Mouse (Mus musculus): ENCODE measurements around the gene Ankrd13b. TPM values are rescaled to one million over a fixed set of nuclear protein-coding genes. Genes with fewer than 3 reads are reported as not detected.

The Ankrd13b gene
- polyA plus RNA-seq (2012; rRNA removed): 100 and 120 TPM in 2 replicates

DNA sequence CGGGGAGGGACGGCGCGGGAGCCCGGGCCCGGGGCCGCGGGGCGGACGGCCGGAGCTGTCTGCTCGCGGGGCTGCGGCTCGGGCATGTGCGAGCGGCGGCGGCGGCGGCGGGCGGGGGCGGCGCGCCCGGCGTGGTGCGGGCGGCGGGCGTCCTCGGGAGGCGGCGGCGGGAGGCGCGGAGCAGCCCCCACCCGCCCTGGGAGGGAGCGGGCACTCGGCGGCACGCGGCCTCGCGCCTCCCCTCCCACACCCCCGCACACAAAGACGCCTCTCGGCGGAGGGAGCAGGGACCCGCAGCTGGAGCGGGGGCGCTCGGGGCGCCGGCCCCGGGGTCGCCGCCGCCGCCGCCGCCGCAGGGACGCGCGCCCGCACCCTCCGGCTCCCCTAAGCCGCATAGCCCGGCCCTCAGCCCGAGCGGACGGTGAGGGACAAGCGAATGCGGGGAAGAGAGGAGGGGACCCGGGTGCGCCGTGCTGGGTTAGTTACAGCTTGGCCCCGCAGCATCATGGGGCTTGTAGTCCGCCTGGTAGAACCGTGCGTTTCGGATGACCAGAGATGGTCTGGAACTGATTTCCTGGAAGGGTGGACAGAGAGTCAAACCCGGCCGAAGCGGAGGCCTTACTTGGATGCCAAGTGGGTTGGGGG, at the start of gene Ankrd13b:
Ankrd13b (minus strand) TSS at position 88 of the 645 bp plus-strand sequence.

DNA sequence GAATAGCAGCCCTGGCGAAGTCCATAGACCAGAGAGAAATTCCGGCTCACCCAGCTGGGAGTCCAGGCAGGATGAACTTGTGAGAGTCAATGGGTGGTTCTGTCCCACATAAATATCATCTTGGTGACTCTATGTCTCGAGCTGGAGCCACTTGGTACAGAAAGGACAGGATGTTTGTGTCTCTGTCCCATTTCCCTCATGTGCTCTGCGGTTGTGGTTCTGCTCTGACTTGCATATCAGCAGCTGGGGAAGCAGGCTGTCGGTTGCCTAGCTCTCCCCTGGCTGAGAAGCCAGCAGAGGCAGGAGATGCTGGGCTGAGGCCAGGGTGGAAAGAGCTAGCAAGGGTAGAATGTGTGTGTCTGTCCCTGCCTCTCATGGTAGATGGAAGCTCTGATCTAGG, 29.6 kb upstream of the Ankrd13b start, which contains the start of gene Gm10392:
Gm10392 (minus strand) TSS at position 156 of the 400 bp plus-strand sequence.

DNA sequence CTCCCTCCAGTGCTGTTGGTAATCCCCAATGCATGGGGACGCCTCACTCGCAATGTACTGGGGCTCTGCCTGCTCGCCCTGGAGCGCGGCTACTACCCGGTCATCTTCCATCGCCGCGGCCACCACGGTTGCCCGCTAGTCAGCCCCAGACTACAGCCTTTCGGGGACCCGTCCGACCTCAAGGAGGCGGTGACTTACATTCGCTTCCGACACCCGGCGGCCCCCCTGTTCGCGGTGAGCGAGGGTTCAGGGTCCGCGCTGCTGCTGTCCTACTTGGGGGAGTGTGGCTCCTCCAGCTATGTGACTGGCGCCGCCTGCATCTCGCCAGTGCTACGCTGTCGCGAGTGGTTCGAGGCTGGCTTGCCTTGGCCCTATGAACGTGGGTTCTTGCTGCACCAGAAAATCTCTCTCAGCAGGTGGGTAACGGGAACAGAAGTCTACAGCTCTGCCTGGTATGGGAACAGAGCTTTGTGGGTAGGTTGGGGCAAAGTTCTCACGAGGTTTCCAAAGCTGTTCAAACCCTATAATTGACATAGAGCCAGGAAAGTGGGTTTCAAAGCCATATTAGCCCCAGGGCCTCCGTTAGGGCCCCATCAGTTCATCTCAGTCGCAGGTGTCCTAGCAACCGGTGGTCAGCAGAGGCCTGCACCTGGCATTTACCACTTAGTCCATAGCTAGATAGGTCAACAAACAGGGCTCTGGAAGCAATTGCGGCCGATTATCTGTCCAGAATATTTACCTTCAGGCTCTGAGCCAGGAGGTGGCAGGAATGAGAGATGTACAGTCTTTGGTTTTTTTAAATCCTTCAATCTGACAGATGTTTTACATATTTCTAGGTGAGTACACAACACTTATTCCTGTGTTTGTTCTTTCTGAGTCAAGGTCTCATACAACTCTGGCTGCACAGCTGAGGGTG, 26.4 kb upstream of the Ankrd13b start, which contains the start of gene Trp53i13:
Trp53i13 (minus strand) TSS at position 344 of the 916 bp plus-strand sequence.

DNA sequence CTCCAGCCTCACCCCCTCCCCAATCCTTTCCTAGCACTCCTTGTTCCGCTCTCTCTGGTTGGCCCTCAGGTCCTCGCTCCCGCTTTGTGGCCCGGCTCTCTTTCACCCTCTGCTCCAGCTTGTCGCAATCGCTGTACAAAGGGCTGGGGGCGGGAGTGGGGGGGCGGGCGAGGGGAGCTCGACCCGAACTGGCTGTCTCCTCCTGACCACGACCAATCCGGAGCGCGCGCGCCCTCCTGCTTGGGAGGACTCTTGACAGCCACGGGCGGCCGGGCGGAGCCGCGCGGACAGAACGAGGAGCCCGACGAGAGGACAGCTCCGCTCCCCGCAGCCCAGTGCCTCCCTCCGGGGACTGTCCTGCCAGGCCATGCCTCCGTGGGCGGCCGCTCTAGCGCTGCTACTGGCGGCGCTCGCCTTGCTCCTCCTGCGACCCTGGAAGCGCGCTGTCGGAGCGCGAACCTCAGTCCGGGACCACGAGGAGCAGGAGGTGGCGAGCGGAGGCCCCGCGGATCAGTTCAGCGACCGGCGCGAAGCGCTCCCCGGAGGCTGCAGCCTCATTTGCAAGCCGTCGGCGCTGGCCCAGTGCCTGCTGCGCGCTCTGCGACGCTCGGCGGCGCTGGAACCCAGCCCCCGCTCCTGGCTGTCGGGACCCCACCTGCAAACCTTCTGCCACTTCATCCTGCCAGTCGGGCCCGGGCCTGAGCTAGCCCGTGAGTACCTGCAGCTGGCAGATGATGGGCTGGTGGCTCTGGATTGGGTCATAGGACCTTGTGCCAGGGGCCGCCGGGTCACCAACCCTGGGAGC, 25.6 kb upstream of the Ankrd13b start, which contains the start of gene Abhd15:
Abhd15 (plus strand) TSS at position 290 of the 805 bp plus-strand sequence.

DNA sequence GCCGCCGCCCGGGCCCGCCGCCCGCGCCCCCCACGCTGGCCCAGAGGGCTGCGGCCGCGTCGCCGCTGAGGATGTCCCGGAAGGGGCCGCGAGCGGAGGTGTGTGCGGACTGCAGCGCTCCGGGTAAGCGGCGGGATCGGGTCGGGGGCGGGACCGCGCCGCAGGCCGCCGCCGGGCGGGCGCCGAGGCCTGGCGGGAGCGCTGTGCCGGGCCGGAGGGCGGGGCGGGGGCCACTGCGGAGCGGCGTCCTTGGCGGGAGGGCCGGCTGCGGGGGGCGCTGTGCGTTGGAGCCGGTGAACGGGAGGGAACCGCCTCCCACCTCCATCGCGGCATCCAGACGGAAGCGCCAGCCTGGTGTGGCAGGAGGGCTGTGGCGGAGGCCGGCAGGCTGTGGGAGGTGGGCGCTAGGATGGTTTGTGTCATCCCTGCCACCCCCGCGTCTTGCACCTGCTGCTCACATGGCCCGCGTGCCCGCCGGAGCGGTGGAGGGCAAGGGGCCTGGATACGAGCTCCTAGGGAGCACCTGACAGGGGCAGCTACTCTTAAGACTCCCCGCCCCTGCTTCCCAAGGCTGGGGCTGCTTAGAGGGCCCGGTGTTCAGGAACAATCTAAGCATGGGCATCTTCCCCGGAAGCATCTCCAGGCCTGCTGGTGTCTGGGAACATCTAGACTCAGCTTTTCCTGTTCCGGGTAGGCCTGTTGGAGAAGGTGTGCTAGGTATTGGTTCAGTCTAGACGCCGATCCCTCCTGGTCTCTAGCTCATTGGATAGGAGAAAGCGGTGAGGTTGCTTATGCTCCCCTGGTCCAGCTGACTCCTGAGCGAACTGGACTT, 4.2 kb upstream of the Ankrd13b start, which contains the start of gene Git1:
Git1 (plus strand) TSS at position 51 of the 832 bp plus-strand sequence.

DNA sequence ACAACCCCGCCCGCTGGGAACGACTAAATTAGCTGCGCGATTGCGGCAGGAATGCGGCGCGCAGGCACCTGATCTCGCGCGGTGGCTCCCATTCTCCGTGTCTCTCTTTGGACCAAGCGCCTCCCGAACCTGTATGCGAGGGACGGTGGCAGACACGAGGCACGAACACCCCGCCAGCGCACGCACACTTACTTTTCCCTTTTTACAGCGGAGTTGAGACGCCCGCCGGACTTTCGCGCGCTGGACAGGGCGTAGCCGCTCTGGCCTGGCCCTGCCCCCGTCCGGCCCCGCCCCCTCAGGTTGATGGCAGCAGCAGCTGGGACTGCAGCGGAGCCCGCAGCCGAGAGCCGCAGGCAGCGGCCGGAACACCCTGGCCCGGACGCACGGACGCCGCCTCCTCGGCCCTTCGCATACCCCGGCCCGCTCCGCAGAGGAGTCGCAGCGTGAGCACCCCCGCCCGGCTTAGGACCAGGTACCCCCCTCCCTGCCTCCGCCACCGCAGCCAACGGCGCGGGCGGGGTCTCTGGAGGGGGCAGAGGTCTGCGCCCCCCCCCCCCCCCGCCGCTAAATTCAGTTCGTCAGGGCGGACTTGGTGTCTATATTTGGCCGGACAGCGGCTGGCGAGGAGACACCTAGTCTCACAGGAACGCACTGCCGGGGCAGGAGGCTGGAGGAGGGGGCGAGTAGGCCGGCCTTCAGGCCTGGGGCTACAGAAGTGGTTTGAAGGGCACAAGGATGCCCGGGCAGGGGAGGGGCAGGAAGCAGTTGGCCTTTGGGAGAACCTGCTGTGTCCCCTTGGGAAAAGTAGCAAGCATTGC, 27.0 kb downstream of the Ankrd13b start, which contains the start of gene Coro6:
Coro6 (plus strand) TSS at position 129 of the 818 bp plus-strand sequence.

Other genes with a start within 250 kb of the Ankrd13b start
- gene Coro6, start 27.3 kb downstream of the Ankrd13b start, polyA plus RNA-seq (2012; rRNA removed): 1.4 and 3.8 TPM in 2 replicates
- gene Git1, start 3.9 kb upstream of the Ankrd13b start, polyA plus RNA-seq (2012; rRNA removed): 60.2 and 62.4 TPM in 2 replicates
- gene Abhd15, start 25.4 kb upstream of the Ankrd13b start, polyA plus RNA-seq (2012; rRNA removed): 0.73 and 0.77 TPM in 2 replicates
- 17.9 and 19.1 TPM in 2 replicates for gene Trp53i13, start 26.3 kb upstream of the Ankrd13b start, polyA plus RNA-seq (2012; rRNA removed)
- not detected in 2 replicates for gene Gm10392, start 29.5 kb upstream of the Ankrd13b start, polyA plus RNA-seq (2012; rRNA removed)
- 11.5 and 21.5 TPM in 2 replicates for gene Taok1, start 118.1 kb upstream of the Ankrd13b start, polyA plus RNA-seq (2012; rRNA removed)
- gene Nufip2, start 196.5 kb upstream of the Ankrd13b start, polyA plus RNA-seq (2012; rRNA removed): 16.5 and 24.0 TPM in 2 replicates
- 1.4 and 3.6 TPM in 2 replicates for gene Cryba1, start 235.6 kb upstream of the Ankrd13b start, polyA plus RNA-seq (2012; rRNA removed)

Measured in central nervous system, embryonic 11.5 days (tissue).